Mouse (Mus musculus) yolk sac, embryonic 10.5 days (tissue): ENCODE results near the gene Pqlc3.

ENCODE experiments used
- DNase-seq: peaks from one replicate; pipeline ENCODE4 v3.0.0-alpha.2; 2017; ENCODE audit warnings: low spot score

Gene Pqlc3

DNA sequence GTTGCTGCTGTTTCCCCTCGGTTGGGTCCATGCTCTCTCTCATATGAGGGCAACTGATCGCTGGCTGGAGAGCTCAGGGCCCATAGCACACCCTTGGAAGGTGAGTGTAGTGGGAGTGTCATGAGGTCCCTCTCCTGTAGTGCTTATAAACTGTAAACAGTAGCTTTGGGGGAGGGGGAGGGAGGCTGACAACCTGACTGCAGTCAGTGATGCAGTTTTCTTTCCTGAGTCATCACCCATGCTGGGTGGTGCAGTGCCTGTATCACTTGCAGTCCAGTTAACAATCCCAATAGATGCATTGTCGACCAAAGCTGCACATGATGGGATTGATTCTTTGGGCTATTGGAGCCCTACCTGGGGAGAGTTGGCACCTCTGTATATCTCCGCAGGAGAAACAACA is 1.0 kb upstream of the Pqlc3 start:
- no peak for DNase-seq

DNA sequence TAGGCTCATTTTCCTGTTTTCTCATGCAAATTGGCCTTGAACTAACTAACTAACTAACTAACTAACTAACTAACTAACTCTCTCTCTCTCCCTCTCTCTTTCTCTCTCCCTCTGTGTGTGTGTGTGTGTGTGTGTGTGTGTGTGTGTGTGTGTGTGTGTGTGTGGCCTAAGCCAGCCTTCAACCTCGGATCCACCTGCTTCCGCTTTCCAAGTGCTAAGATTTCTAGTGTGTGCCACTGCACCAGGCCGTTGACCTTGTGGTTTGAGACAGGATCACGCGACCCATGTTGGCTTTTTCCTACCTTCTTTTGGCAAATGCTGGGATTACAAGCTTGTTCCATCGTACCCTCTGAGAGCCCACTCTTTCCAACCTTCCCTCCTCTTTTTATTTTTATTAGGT is 420 bp upstream of the Pqlc3 start:
- DNase-seq = no peak

- DNase-seq = no peak
Measured at GRCm38 (mm10) chr12:16999146-16999545, 1.1 kb downstream of the Pqlc3 start.

- no peak for DNase-seq
Measured at GRCm38 (mm10) chr12:16996886-16997462, 3.2 kb downstream of the Pqlc3 start.

DNA sequence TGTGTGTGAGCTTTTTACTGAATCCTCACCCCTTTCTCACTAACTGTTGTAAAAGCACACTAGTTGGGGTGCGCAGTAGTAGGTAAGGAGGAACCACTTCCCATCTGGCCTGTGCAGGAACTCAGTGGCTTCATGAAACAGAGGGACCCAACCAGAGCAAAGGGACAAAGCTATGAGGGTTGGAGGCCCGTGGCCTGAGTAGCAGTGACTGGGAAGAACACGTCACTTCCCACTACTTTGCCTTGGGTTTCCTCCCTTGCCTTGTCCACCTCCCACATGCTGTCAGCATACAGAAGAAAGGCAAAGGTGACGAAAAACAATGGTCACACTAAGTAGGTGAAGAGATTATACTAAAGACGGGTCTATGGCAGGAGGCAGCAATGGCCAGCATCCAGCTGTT is 3.9 kb downstream of the Pqlc3 start:
- DNase-seq = no peak

- DNase-seq = no peak
Measured at GRCm38 (mm10) chr12:16994291-16994690, 5.9 kb downstream of the Pqlc3 start.

- DNase-seq = no peak
Measured at GRCm38 (mm10) chr12:16992355-16992754, 7.9 kb downstream of the Pqlc3 start.

- no peak for DNase-seq
Measured at GRCm38 (mm10) chr12:16991376-16991775, 8.8 kb downstream of the Pqlc3 start.

- no peak for DNase-seq
Measured at GRCm38 (mm10) chr12:16985778-16986177, 14.4 kb downstream of the Pqlc3 start.

GRCm38 (mm10) chr12:16977120-16977519 is 23.1 kb downstream of the Pqlc3 start:
- DNase-seq = no peak

DNA sequence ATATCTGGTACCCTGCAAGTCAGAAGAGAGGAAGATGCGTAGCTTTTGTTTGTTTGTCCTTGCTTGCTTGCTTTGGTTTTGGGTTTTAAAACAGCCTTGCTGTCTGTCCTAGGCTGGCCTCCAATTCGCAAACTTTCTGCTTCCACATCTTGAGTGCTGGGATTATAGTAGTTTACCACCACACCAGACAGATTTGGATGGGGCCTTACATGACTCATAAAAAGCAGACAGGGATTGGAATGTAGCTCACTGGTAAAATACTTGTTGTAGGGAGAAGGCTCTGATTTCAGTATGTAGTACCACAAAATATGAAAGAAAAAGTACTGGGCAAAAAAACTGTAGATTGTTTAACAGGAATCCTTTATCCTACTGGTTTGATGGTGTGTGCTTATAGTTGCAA is 33.4 kb downstream of the Pqlc3 start:
- no peak for DNase-seq

GRCm38 (mm10) chr12:16963354-16963753 is 36.9 kb downstream of the Pqlc3 start:
- no peak for DNase-seq

GRCm38 (mm10) chr12:16958851-16959250 is 41.4 kb downstream of the Pqlc3 start:
- no peak for DNase-seq

DNA sequence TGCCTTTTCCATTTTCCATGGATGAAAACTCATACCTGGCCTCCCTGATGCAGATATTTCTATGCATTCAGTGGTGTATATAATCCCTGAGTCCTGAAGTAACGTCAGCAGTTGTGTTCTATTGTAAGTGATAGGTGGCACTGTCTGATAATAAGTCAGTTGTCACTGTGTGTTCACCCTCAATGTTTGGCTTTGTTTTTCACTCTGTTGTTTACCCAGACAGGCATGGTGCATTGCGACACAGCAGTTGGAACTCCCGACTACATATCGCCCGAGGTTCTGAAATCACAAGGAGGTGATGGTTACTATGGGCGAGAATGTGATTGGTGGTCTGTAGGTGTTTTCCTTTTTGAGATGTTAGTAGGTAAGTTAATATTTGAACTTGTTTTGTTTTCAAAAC is 52.0 kb downstream of the Pqlc3 start:
- DNase-seq = no peak

DNA sequence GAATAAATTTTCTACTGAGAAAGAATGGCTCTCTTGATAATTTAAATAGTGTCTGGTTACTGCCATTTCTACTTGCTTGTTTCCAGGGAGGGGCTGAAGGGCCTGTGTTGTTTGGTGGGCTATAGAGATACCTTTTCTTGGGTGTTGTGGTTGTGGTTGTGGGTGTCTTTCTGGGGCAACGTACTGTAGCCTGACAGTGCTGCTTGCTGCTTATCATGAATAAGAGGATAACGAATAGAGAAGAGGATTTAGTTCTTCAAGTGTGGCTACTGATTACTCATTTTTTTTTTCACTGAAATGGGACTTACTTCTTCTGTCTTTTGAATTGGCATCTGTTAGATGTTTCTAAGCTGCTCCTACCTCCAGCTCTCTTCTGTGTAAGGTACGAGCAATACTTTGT is 58.2 kb downstream of the Pqlc3 start:
- no peak for DNase-seq
